Mouse (Mus musculus) ovary, adult 2 months (tissue): Measurements from ENCODE around the gene Iglon5. TPM values are rescaled to one million over a fixed set of nuclear protein-coding genes. Genes with fewer than 3 reads are reported as not detected.

Experiments used
- polyA plus RNA-seq: library from polyadenylated mRNA; depleted of rRNA; stranded (reverse); fragments of >200 nt; gene quantifications from 2 replicates; pipeline ENCODE4 v1.2.3, GENCODE M21; 2012; rRNA removed

Gene Iglon5
- polyA plus RNA-seq: 4.7 and 5.2 TPM in 2 replicates

GRCm38 (mm10) chr7:43489631-43490125 lies at the start of gene Iglon5:
Iglon5 (minus strand) TSS chr7:43490075.

DNA sequence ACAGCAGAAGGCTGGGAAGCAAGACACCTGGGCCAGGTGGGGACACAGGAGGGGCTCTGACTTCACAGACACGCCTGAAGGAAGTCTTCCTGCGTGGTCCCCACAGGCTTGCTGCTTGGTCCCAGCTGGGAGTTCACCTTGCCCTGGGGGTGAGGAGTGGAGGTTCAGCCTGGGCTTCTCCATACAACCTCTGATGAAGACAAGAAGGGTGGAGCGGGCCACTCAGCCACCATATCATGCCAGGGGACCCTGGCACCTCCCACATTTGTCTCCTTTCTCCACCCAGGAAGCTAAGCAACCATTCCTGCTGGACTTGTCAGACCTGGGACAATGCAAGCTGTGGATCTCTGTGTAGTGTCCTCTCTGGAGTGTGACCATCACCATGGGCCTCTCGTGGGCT lies 27.0 kb downstream of the Iglon5 start, which contains the start of gene Vsig10l:
Gene Vsig10l, plus strand, starts transcription at position 301 of the 400 bp plus-strand sequence.

DNA sequence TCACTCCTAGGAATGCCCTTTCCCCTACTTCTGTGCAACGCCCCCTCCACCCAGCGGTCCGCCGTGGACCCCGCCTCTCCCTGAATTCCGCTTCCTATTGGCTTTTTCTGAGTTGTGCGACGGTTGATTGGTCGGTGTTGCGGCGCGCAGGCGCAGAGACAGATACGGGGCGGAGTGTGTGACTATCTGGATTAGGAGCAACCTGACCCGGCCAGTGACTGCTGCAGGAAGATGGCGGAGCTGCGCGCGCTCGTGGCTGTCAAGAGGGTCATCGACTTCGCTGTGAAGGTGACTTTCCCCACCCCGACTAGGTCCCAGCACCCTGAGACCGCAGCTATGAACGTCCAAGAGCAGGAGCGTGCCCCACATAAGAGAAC lies 46.0 kb downstream of the Iglon5 start, which contains the start of the genes Etfb and Gm45233:
Gene Etfb, plus strand, starts transcription at position 167 of the 377 bp plus-strand sequence.
Gene Gm45233, plus strand, starts transcription at position 212 of the 377 bp plus-strand sequence.

DNA sequence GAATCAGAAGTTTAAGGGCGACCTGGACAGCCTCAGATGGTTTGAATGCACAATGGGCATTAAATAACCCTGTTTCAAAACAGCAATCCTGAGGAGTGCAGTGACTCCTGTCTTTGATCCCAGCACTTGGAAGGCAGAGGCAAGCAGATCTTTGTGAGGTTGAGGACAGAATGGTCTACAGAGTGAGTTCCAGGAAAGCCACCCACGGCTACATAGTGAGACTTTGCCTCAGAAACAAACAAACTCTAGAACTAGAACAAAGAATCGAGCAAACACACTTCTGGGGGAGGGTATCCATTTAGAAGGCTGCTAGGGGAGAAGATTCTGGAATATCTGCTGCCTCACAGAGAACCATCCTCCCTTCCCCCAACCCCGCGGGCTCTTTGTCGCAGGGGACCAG lies 49.4 kb downstream of the Iglon5 start, which contains the start of gene Cldnd2:
Gene Cldnd2, plus strand, starts transcription at position 301 of the 400 bp plus-strand sequence.

DNA sequence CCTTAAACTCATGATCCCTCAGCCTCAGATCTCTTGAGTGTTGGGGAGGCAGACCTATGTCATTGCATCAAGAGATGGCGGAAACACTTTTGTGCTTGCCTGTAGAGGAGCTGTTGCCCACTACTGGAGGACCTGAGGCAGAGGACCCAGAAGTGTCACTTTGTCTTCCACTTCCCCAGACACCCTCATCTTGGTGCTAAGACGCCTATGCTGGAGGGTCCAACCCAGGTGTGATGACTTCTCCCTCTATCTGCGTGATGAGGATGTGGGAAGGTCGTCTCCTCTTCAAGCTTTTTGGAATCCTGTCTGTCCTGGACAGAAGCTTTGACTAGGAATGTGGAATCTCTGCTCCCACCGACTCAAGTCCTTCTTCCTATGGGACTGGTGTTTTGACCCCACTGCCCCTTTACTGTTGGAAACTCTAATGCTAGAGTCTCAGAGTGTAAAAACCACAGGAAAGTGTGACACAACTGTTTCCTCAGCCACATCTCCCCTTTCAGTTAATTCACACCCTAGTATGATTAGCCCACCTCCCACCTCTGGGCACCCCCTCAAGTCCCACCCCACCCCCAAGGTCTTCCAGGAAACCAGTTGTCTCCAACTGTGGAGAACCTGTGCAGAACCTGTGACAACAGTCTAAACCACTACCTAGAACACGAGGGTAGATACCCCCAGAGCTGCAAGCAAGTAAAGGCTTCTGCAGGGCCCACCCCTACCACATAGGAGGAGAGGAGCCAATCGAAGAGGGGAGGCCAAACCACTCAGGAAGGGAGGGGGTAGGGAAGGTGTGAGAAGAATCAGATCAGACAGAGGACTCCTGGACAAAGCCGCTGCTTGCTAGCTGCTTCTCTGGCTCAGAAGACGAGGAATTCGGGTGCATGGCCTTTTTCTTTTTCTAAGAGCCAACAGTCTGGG lies 53.3 kb downstream of the Iglon5 start, which contains the start of gene Nkg7:
Gene Nkg7, plus strand, starts transcription at position 733 of the 915 bp plus-strand sequence.

GRCm38 (mm10) chr7:43427406-43427805 lies 62.5 kb downstream of the Iglon5 start, which contains the start of gene Lim2:
Lim2 (plus strand) TSS chr7:43427670.

Other genes with a start within 250 kb of the Iglon5 start
- 2.2 and 3.1 TPM in 2 replicates for gene Zfp715, start 176.8 kb downstream of the Iglon5 start, polyA plus RNA-seq
- 0.32 and 0.59 TPM in 2 replicates for gene Siglecf, start 138.7 kb downstream of the Iglon5 start, polyA plus RNA-seq
- gene Siglecg, start 81.9 kb downstream of the Iglon5 start, polyA plus RNA-seq: 3.3 and 3.4 TPM in 2 replicates
- not detected in 2 replicates for gene Lim2, start 62.4 kb downstream of the Iglon5 start, polyA plus RNA-seq
- 3.6 and 4.3 TPM in 2 replicates for gene Nkg7, start 53.0 kb downstream of the Iglon5 start, polyA plus RNA-seq
- not detected in 2 replicates for gene Cldnd2, start 49.3 kb downstream of the Iglon5 start, polyA plus RNA-seq
- gene Etfb, start 46.0 kb downstream of the Iglon5 start, polyA plus RNA-seq: 66.7 and 91.3 TPM in 2 replicates
- 1.4 and 1.9 TPM in 2 replicates for gene Gm45233, start 45.9 kb downstream of the Iglon5 start, polyA plus RNA-seq
- 11.4 and 11.9 TPM in 2 replicates for gene Vsig10l, start 26.9 kb downstream of the Iglon5 start, polyA plus RNA-seq
- gene 4931406B18Rik, start 15.9 kb upstream of the Iglon5 start, polyA plus RNA-seq: not detected in 2 replicates
- 2.1 and 6.2 TPM in 2 replicates for gene Cd33, start 54.4 kb upstream of the Iglon5 start, polyA plus RNA-seq
- gene Zfp658, start 72.2 kb upstream of the Iglon5 start, polyA plus RNA-seq: 1.5 and 1.6 TPM in 2 replicates
- gene Zfp719, start 89.5 kb upstream of the Iglon5 start, polyA plus RNA-seq: 2.7 and 3.1 TPM in 2 replicates
- 0.38 TPM in 1 of 2 replicates, not detected in the other for gene Zfp819, start 117.1 kb upstream of the Iglon5 start, polyA plus RNA-seq
- gene Ceacam18, start 144.6 kb upstream of the Iglon5 start, polyA plus RNA-seq: not detected in 2 replicates
- gene Siglece, start 170.1 kb upstream of the Iglon5 start, polyA plus RNA-seq: 2.9 and 3.8 TPM in 2 replicates
- 32.2 and 40.1 TPM in 2 replicates for gene Ctu1, start 181.9 kb upstream of the Iglon5 start, polyA plus RNA-seq
- gene Klk14, start 200.3 kb upstream of the Iglon5 start, polyA plus RNA-seq: 0.14 and 0.16 TPM in 2 replicates
- not detected in 2 replicates for gene Klk13, start 222.5 kb upstream of the Iglon5 start, polyA plus RNA-seq